Mouse (Mus musculus): Measurements from ENCODE around the gene Tmem255b.
A peak's percentile ranks its signal among the peaks of the same experiment; 100 is the strongest.

Tmem255b gene

GRCm38 (mm10) chr8:13493011-13493410 is 58.0 kb downstream of the Tmem255b start:
- peak; percentile 75 for DNase-seq

- DNase-seq = peak; percentile 58
These were observed 59.1 kb downstream of the Tmem255b start, which contains the start of gene Gas6 for GRCm38 (mm10) chr8:13493858-13494631. Gene Gas6, minus strand, starts transcription at chr8:13494490.

- DNase-seq = no peak
These were observed 66.2 kb downstream of the Tmem255b start for GRCm38 (mm10) chr8:13501221-13501620.

- no peak for DNase-seq
These were observed 69.1 kb downstream of the Tmem255b start for GRCm38 (mm10) chr8:13503936-13504606.

- DNase-seq = peak; percentile 81
These were observed 70.1 kb downstream of the Tmem255b start for GRCm38 (mm10) chr8:13504894-13505674.

- peak; percentile 97 for DNase-seq
These were observed 71.9 kb downstream of the Tmem255b start for GRCm38 (mm10) chr8:13506849-13507248.

- no peak for DNase-seq
These were observed 72.4 kb downstream of the Tmem255b start for GRCm38 (mm10) chr8:13507284-13507937.

- DNase-seq = no peak
These were observed 77.0 kb downstream of the Tmem255b start for GRCm38 (mm10) chr8:13512016-13512415.

- no peak for DNase-seq
These were observed 77.7 kb downstream of the Tmem255b start for GRCm38 (mm10) chr8:13512677-13513076.

GRCm38 (mm10) chr8:13513556-13514370 is 78.8 kb downstream of the Tmem255b start:
- no peak for DNase-seq

GRCm38 (mm10) chr8:13516011-13516442 is 81.0 kb downstream of the Tmem255b start:
- DNase-seq = peak; percentile 57

GRCm38 (mm10) chr8:13516728-13517127 is 81.7 kb downstream of the Tmem255b start:
- DNase-seq = no peak

- no peak for DNase-seq
These were observed 82.3 kb downstream of the Tmem255b start for GRCm38 (mm10) chr8:13517284-13517781.
